Mouse (Mus musculus): ENCODE results near the gene Runx1. TPM values are rescaled to one million over a fixed set of nuclear protein-coding genes. Genes with fewer than 3 reads are reported as not detected.

Runx1 gene
- polyA plus RNA-seq, 1 experiment, result not detected

DNA sequence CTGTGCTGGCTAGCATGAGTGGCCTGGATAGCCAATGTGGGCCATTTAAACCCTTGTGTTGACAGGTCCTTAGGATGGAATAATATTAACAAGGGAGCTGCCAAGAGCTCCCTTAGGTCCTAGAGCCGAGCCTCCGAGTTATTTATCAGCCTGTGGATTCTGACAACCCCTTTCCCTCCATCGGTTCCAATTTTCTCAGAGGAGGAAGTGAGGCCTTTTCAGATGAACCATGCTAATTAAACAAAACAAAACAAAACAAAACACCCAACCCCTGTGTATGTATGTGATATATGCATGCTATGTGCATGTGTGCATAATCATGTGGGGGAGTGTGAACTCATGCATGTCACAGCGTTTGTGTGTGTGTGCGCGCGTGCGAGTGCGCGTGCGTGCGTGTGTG, 3.3 kb downstream of the Runx1 start:
- Histone ChIP-seq H3K27ac (ENCODE audit: insufficient read depth, low read depth, low read length) (no peak overlapping the region), H3K4me1 (ENCODE audit: control insufficient read depth, insufficient read depth, low read length) (no peaks in the 10 kb centered on the region), H3K4me3 (ENCODE audit: insufficient read depth, low read depth, low read length) (no peak overlapping the region)
- WGBS, result 86% methylated on average over 12 of the region's 12 CpGs
- no peak for TF ChIP-seq POLR2A (IDR thresholded peaks at IDR 0.05; ENCODE audit: insufficient read depth, low read depth, low read length)
- TF ChIP-seq CTCF (IDR thresholded peaks at IDR 0.05; ENCODE audit: insufficient read depth, low read depth, low read length), result no peak

DNA sequence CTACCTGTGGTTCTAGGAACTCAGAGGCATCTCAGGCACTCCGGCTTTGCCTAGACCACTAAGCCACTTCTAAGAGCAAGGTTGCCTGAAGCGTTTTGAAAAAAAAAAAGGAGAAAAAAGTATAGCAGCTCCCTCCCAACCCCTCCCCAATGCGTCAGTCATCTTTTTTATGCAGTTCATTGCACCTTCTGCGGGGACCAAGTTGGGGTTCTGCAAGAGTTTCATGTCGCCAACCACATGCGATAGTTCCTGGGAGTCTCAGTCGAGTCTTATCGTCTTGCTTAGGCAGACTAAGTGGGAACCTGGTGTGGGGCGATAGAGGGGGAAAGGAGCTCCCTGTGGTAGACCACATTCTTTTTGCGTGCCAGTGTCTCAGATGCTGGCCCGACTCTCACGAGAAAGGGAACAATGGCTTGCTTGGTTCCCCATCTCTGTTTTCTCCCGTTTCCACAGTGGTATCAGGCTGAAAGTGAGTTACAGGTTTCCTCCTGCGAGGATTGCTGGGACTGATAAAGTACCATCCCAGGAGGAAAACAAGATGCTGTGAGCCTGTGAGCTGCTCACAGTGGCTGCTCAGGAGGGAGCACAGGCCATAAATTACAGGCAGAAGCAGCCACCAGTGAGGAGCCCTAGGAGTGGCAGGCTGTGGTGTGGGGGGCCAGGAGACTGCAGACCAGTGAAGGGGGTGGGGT, 3.9 kb downstream of the Runx1 start:
- WGBS, result 75% methylated on average over 14 of the region's 14 CpGs
- H3K27ac ChIP-seq (ENCODE audit: insufficient read depth, low read depth, low read length), result no peak overlapping the region
- TF ChIP-seq POLR2A (IDR thresholded peaks at IDR 0.05; ENCODE audit: insufficient read depth, low read depth, low read length) (no peak), CTCF (IDR thresholded peaks at IDR 0.05; ENCODE audit: insufficient read depth, low read depth, low read length) (no peak)
- no peak overlapping the region for H3K4me3 ChIP-seq (ENCODE audit: insufficient read depth, low read depth, low read length)
- no peaks in the 10 kb centered on the region for H3K4me1 ChIP-seq (ENCODE audit: control insufficient read depth, insufficient read depth, low read length)

DNA sequence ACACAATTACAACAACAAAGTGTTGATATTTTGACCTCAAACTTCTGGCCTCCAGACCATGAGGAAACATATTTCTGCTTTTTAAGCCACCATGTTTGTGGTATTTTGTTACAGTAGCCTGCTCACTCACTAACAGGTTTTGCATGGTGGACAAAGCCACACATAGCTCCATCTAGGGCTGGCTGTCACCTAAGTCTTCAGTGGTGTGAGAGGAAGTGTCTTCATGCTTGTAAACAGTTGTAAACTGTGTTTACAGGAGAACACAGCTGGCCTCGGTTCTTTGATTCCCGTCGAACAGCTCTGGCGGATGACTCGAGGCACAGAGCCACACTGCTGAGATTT, 4.4 kb downstream of the Runx1 start:
- H3K4me3 ChIP-seq (ENCODE audit: insufficient read depth, low read depth, low read length), result no peak overlapping the region
- no peak for TF ChIP-seq POLR2A (IDR thresholded peaks at IDR 0.05; ENCODE audit: insufficient read depth, low read depth, low read length)
- no peak for TF ChIP-seq CTCF (IDR thresholded peaks at IDR 0.05; ENCODE audit: insufficient read depth, low read depth, low read length)
- no peaks in the 10 kb centered on the region for H3K4me1 ChIP-seq (ENCODE audit: control insufficient read depth, insufficient read depth, low read length)
- H3K27ac ChIP-seq (ENCODE audit: insufficient read depth, low read depth, low read length), result no peak overlapping the region
- 85% methylated on average over 5 of the region's 5 CpGs for WGBS

DNA sequence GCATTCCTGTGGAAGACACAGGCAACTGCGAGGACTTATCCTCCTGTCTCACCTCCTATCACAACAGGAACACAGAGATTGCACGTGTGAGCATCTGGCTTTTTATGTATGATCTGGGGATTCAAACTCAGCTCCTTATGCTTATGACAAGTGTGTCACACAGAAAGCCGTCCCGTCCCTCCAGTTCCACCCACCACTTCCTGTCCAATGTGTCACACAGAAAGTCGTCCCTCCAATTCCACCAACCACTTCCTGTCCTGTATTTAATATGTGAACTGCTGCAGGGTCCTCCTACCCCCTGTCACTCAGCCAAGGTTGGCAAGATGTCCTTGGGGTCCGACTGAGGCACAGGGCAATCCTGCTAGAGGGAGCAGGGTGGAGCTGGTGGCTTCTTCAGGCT, 5.5 kb downstream of the Runx1 start:
- Histone ChIP-seq H3K4me3 (ENCODE audit: insufficient read depth, low read depth, low read length) (no peak overlapping the region), H3K4me1 (ENCODE audit: control insufficient read depth, insufficient read depth, low read length) (no peaks in the 10 kb centered on the region), H3K27ac (ENCODE audit: insufficient read depth, low read depth, low read length) (no peak overlapping the region)
- WGBS, result 91% methylated on average over 6 of the region's 6 CpGs
- TF ChIP-seq POLR2A (IDR thresholded peaks at IDR 0.05; ENCODE audit: insufficient read depth, low read depth, low read length) (no peak), CTCF (IDR thresholded peaks at IDR 0.05; ENCODE audit: insufficient read depth, low read depth, low read length) (no peak)

DNA sequence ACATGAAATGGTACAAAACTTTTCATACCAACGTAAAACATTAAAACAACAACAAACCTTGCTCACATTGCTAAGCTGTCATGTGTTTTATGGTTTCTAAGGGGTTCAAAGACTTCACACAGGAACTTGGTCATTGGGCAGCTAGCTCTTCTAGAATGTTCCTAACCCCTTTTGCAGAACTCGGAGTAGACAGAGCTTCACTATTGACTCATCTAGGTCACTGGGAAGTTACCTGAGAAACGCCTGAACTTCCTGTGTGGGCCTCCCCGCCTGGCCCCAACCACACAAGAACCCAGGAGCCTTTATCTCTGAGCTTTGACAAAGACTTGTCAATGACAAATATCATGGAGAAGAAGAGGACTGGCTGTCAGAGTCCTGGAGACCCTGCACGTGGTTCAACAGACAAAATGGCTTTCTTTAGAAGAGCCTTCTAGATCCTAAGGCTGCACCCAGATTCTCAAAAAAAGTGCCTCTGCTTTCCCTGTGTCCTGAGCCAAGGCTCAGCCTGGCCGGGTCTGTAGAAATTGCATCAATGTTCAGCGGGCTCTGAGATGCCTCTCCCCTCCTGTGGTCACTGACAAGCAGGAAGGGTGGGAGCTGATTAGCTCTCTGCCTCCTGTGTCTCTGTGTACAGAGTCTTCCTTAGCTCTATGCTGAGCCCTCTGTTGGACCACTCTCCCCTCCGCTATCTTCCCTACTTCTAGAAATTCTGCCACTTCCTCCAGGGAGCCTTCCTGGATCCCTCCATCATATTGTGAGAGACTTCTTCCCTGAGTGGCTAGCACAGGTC, 7.3 kb downstream of the Runx1 start:
- no peaks in the 10 kb centered on the region for H3K4me1 ChIP-seq (ENCODE audit: control insufficient read depth, insufficient read depth, low read length)
- WGBS, result 88% methylated on average over 8 of the region's 8 CpGs
- no peak for TF ChIP-seq CTCF (IDR thresholded peaks at IDR 0.05; ENCODE audit: insufficient read depth, low read depth, low read length)
- TF ChIP-seq POLR2A (IDR thresholded peaks at IDR 0.05; ENCODE audit: insufficient read depth, low read depth, low read length), result no peak
- H3K27ac ChIP-seq (ENCODE audit: insufficient read depth, low read depth, low read length), result no peak overlapping the region
- H3K4me3 ChIP-seq (ENCODE audit: insufficient read depth, low read depth, low read length), result no peak overlapping the region

DNA sequence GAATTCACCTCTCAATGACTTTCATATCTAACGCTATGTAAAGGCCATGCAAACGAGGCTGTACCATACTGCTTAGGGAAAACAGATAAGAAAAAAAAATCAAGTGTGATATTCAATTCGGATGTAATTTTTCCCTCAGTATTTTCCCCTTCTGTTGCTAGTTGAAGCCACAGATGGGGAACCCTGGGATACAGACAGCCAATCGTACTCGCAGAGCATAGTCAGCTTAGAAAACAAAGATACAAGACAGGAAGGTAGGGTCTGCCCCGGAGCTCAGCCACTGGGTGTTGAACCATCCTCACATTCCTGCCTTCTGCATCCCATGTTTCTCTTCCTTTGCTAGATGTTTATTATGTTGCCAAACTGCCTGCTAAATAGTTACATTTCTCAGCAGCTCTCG, 9.9 kb downstream of the Runx1 start:
- no peaks in the 10 kb centered on the region for H3K4me1 ChIP-seq (ENCODE audit: control insufficient read depth, insufficient read depth, low read length)
- H3K4me3 ChIP-seq (ENCODE audit: insufficient read depth, low read depth, low read length), result no peak overlapping the region
- WGBS, result 84% methylated on average over 7 of the region's 7 CpGs
- no peak for TF ChIP-seq POLR2A (IDR thresholded peaks at IDR 0.05; ENCODE audit: insufficient read depth, low read depth, low read length)
- no peak for TF ChIP-seq CTCF (IDR thresholded peaks at IDR 0.05; ENCODE audit: insufficient read depth, low read depth, low read length)
- H3K27ac ChIP-seq (ENCODE audit: insufficient read depth, low read depth, low read length), result no peak overlapping the region

DNA sequence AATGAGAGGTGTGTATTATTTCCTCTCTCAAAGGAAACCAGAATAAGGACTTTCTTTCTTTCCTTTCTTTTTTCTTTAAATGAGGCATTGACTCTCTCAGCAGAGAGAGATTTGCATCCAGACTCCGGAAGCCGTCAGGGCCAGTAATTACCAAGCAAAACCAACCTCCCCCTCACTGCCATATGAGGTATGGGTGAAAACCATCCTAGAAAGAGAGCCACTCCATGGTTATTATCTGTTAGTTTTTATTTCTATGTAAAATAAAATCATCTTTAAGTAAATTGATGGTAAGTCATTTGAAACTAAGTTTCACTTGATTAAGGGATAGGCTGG, 10.8 kb downstream of the Runx1 start:
- Histone ChIP-seq H3K4me1 (ENCODE audit: control insufficient read depth, insufficient read depth, low read length) (no peaks in the 10 kb centered on the region), H3K27ac (ENCODE audit: insufficient read depth, low read depth, low read length) (no peak overlapping the region), H3K4me3 (ENCODE audit: insufficient read depth, low read depth, low read length) (no peak overlapping the region)
- 51% methylated on average over 2 of the region's 2 CpGs for WGBS
- TF ChIP-seq CTCF (IDR thresholded peaks at IDR 0.05; ENCODE audit: insufficient read depth, low read depth, low read length) (no peak), POLR2A (IDR thresholded peaks at IDR 0.05; ENCODE audit: insufficient read depth, low read depth, low read length) (no peak)

DNA sequence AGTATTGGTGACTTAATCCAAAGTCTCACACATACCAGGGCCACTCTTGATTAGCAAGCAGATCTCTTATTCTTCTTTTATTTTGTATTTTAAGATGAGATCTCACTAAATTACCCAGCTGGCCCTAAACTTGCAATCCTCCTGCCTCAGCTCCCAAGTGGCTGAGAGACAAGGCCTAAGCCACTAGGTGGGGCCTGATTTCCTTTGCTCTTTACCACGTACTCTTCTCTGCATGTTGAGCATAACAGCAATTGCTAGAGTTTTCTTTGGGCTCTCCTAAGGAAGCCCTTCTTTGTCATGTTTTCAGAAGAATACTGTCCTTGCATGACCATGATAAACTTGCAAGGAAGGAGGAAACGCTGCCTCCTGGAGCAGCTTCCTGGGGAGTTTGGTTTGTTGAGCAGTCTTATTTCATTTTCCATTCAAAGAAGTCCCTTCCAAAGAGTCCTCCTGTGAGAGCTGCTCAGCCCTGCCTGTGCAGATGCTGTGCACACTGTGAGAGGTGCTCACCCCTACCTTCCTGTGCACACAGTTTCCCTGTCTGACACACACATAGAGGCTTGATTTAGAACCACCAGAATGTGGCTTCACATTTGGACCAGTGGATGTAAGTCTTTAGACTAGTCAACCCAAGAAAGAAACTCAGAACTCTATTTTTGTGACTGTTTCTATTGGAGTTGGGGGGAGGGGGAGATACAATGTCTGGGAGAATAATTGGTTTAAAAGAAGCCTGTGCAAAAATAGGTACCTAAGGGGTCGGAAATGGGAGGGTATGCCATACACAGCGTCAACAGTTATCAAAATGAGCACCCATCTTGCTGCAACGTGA, 11.4 kb downstream of the Runx1 start:
- Histone ChIP-seq H3K4me1 (ENCODE audit: control insufficient read depth, insufficient read depth, low read length) (no peaks in the 10 kb centered on the region; the same call in 1 of the 2 replicates), H3K4me3 (ENCODE audit: insufficient read depth, low read depth, low read length) (no peak overlapping the region), H3K27ac (ENCODE audit: insufficient read depth, low read depth, low read length) (no peak overlapping the region)
- WGBS, result 67% methylated on average over 5 of the region's 5 CpGs
- TF ChIP-seq POLR2A (IDR thresholded peaks at IDR 0.05; ENCODE audit: insufficient read depth, low read depth, low read length), result no peak

DNA sequence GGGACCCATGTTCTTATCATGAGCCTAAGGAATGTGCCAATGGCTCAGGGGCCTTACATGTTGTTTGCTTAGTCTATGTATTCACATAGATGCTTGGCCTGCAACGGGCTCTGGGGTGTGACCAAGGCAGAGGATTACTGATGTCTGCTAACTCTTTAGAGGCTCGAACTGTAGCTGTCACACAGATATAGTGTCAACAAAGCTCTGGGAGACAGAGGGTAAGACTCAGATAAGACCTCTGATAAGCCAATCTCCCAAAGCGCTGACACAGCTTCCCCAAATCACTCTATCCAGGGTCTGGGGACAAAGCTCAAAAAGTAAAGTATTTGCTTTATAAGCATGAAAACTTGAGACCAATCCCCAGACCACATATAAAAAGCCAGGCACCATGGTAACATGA, 13.5 kb downstream of the Runx1 start:
- no peak for TF ChIP-seq CTCF (IDR thresholded peaks at IDR 0.05; ENCODE audit: insufficient read depth, low read depth, low read length)
- TF ChIP-seq POLR2A (IDR thresholded peaks at IDR 0.05; ENCODE audit: insufficient read depth, low read depth, low read length), result no peak
- Histone ChIP-seq H3K4me1 (ENCODE audit: control insufficient read depth, insufficient read depth, low read length) (peaks cover 4% of the 10 kb centered on the region; the same call in 1 of the 2 replicates), H3K27ac (ENCODE audit: insufficient read depth, low read depth, low read length) (no peak overlapping the region), H3K4me3 (ENCODE audit: insufficient read depth, low read depth, low read length) (no peak overlapping the region)
- 90% methylated on average over 3 of the region's 3 CpGs for WGBS

Data from olfactory bulb, adult 2 months (tissue).